Mouse (Mus musculus): ENCODE measurements around the gene Vcl. TPM values are rescaled to one million over a fixed set of nuclear protein-coding genes. Genes with fewer than 3 reads are reported as not detected.

Vcl gene
- polyA plus RNA-seq, 1 experiment from 2014 or later = 55.5 TPM

DNA sequence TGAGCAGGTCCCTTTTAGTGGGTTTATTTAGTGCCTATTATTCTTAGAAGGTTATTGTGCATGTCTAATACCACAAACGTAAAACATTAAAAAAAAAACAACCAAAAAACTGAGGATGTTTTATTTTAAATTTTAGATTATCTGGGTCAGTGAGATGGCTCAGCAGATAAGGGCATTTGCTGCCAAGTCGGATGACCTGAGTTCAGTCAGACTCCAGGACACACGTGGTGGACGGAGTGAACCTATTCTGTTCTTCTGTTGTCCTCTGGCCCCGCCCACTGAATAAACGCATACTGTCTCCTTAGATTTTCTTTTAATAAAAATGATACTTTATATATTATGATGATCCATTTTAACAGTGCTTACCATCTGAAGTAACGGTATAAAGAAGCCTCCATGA lies 124.4 kb downstream of the Vcl start:
- Histone ChIP-seq H3K36me3 (ENCODE audit: control insufficient read depth, insufficient read depth, low read length) (no peaks in the 10 kb centered on the region), H3K27me3 (ENCODE audit: control insufficient read depth, insufficient read depth, low read length) (no peaks in the 10 kb centered on the region), H3K9ac (ENCODE audit: low read length) (no peak overlapping the region), H3K9me3 (ENCODE audit: control insufficient read depth, low read length) (no peaks in the 10 kb centered on the region), H3K4me1 (ENCODE audit: control insufficient read depth, insufficient read depth, low read length) (peaks cover 2% of the 10 kb centered on the region; the same call in 1 of the 2 replicates), H3K4me3 (ENCODE audit: low read depth, low read length) (peak overlapping the region; percentile 87; the same call in 1 of the 2 replicates), H3K4me2 (ENCODE audit: low read depth) (peak overlapping the region; percentile 93; the same call in 1 of the 2 replicates), H3K27ac (ENCODE audit: low read depth, low read length) (no peak overlapping the region)
- ATAC-seq (ENCODE audit: insufficient read depth, low FRiP score, low TSS enrichment) (no peak), DNase-seq (ENCODE audit: low spot score) (no peak)
- WGBS = 50% methylated on average over 7 of the region's 7 CpGs

DNA sequence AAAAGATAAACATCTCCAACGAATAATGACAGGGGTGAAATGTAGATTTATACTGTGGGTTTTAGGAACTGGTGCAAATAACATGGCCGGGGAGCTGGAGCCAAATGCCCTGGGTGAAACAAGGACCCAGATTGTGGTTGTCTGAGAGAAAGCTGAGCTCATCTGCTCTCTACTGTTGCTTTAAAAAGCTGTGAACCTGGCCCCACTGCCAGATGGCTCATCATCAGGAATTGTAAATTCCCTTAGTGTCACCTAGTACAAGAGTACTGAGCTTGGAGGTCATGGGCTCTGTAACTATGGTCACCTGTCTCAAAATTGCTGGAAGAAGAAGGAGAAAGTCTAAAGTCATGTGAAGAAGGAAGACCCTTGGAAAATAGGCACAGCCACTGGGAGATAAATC lies 129.8 kb downstream of the Vcl start:
- H3K27me3 ChIP-seq (ENCODE audit: control insufficient read depth, insufficient read depth, low read length) = no peaks in the 10 kb centered on the region
- H3K36me3 ChIP-seq (ENCODE audit: control insufficient read depth, insufficient read depth, low read length) = no peaks in the 10 kb centered on the region
- ATAC-seq (ENCODE audit: insufficient read depth, low FRiP score, low TSS enrichment) (no peak), DNase-seq (ENCODE audit: low spot score) (no peak)
- H3K4me3 ChIP-seq (ENCODE audit: low read depth, low read length) = no peak overlapping the region
- H3K9ac ChIP-seq (ENCODE audit: low read length) = no peak overlapping the region
- 87% methylated on average over 2 of the region's 2 CpGs for WGBS
- H3K4me1 ChIP-seq (ENCODE audit: control insufficient read depth, insufficient read depth, low read length) = no peaks in the 10 kb centered on the region
- no peaks in the 10 kb centered on the region for H3K9me3 ChIP-seq (ENCODE audit: control insufficient read depth, low read length)
- H3K4me2 ChIP-seq (ENCODE audit: low read depth) = no peak overlapping the region
- no peak overlapping the region for H3K27ac ChIP-seq (ENCODE audit: low read depth, low read length)

DNA sequence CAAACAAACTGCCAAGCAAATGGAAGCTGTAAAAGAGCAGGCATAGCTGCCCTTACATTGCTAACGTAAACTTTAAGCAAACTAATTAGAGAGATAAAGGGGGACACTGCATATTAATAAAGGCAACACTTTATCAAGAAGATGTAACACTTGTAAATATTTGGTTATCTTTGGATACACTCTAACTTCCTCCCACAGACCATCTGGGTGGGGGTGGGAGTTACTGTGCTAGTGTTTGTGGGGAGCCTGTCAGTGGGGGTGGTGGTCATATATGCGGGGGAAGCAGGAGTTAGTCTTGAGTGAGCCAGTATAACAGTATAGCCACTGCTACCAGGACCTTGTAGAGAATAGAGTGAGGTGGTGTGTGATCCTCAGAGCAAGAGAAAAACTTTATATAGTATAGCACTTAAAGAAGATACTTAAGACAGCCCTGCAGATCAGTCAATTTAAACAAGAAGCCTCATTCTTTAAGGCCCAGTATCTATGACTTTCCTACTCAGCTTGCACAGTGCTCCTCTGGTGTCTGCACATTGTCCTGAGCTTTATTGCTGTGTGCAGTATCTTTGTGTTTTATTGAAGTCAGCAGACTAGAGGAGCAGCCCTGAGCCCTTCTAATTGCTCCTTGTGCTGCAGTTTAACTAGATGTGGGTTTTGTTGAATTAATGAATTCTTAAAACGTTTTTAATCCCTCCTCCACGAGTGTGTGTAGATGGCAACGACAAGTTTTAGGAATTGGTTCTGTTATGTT lies 133.7 kb downstream of the Vcl start:
- no peaks in the 10 kb centered on the region for H3K27me3 ChIP-seq (ENCODE audit: control insufficient read depth, insufficient read depth, low read length)
- no peaks in the 10 kb centered on the region for H3K4me1 ChIP-seq (ENCODE audit: control insufficient read depth, insufficient read depth, low read length)
- no peaks in the 10 kb centered on the region for H3K9me3 ChIP-seq (ENCODE audit: control insufficient read depth, low read length)
- 74% methylated on average over 5 of the region's 5 CpGs for WGBS
- H3K9ac ChIP-seq (ENCODE audit: low read length) = no peak overlapping the region
- ATAC-seq (ENCODE audit: insufficient read depth, low FRiP score, low TSS enrichment) (no peak), DNase-seq (ENCODE audit: low spot score) (no peak)
- no peak overlapping the region for H3K4me2 ChIP-seq (ENCODE audit: low read depth)
- no peak overlapping the region for H3K27ac ChIP-seq (ENCODE audit: low read depth, low read length)
- no peaks in the 10 kb centered on the region for H3K36me3 ChIP-seq (ENCODE audit: control insufficient read depth, insufficient read depth, low read length)
- H3K4me3 ChIP-seq (ENCODE audit: low read depth, low read length) = no peak overlapping the region

DNA sequence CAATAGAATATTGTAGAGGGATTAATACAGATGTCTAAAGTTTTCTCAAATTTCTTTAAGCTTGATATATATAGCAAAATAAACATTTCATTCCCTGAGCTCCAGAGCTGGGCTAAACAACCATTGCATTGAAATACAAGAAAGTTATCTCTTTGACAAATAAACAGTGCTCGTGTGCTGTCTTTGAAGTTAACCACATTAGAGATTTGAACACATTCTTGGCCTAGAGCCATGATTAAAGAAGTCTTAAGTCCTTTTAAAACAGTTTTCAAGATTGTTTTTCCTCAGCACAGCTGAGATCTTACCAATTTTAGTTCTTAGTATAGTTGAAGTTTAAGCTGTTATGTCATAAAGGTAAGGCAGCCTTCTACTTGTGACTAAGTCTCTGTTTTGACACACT lies 135.1 kb downstream of the Vcl start:
- 64% methylated on average over 1 of the region's 1 CpGs for WGBS
- no peaks in the 10 kb centered on the region for H3K9me3 ChIP-seq (ENCODE audit: control insufficient read depth, low read length)
- H3K4me1 ChIP-seq (ENCODE audit: control insufficient read depth, insufficient read depth, low read length) = no peaks in the 10 kb centered on the region
- H3K9ac ChIP-seq (ENCODE audit: low read length) = no peak overlapping the region
- no peak overlapping the region for H3K4me2 ChIP-seq (ENCODE audit: low read depth)
- H3K27me3 ChIP-seq (ENCODE audit: control insufficient read depth, insufficient read depth, low read length) = no peaks in the 10 kb centered on the region
- H3K27ac ChIP-seq (ENCODE audit: low read depth, low read length) = no peak overlapping the region
- DNase-seq (ENCODE audit: low spot score) (no peak), ATAC-seq (ENCODE audit: insufficient read depth, low FRiP score, low TSS enrichment) (no peak)
- H3K36me3 ChIP-seq (ENCODE audit: control insufficient read depth, insufficient read depth, low read length) = no peaks in the 10 kb centered on the region
- no peak overlapping the region for H3K4me3 ChIP-seq (ENCODE audit: low read depth, low read length)

DNA sequence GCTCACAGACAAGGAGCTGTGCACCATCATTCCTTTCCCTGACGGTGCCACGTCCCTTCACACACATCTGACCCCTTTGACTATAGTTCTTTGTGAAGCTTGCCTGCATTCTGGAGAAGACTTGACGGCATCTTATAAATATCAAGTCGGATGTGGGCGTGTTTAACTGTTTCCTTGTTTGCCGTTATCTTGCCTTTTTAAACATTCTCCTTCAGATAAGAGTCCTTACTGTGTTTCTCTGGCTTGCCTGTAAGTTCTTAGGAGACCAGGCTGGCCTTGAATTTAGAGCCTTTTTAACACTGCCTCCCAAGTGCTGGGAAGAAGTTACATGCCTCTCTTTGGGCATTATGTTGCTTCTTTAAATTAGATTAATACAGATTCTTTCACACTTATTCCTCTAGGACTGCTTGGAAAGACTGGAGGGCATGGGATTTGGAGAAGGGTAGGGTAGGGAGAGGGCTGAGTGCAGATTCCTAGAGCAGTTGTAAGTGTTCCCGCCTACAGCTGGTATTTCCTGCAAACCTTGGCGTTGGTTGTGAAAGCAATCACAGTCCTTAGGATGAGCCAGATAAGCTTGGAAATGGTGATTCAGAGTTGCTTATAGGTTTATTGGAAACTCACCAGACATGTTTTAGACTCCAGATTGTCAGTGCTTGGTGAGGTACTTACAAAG lies 136.4 kb downstream of the Vcl start:
- ATAC-seq (ENCODE audit: insufficient read depth, low FRiP score, low TSS enrichment) = no peak

DNA sequence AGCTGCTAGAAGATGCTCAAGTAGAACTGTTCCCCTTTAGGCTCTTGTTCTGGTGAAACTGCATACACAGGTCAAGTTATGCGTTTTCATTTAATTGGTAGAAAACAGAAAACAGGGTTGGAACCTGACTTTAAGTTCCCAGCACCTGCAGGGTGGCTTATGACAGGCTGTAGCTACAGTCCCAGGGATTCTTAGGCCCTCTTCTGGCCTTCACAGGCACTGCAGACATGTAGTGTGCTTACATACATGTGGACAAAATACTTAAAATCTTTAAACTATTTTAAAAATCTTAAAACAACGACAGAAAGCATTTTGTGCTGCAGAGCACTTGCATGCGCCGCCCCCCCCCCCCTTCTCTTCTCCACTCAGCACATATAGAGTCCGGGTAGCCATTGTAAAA lies 140.4 kb downstream of the Vcl start:
- Histone ChIP-seq H3K9ac (ENCODE audit: low read length) (no peak overlapping the region), H3K4me3 (ENCODE audit: low read depth, low read length) (no peak overlapping the region), H3K4me1 (ENCODE audit: control insufficient read depth, insufficient read depth, low read length) (no peaks in the 10 kb centered on the region), H3K27ac (ENCODE audit: low read depth, low read length) (no peak overlapping the region), H3K9me3 (ENCODE audit: control insufficient read depth, low read length) (no peaks in the 10 kb centered on the region), H3K27me3 (ENCODE audit: control insufficient read depth, insufficient read depth, low read length) (no peaks in the 10 kb centered on the region), H3K4me2 (ENCODE audit: low read depth) (no peak overlapping the region), H3K36me3 (ENCODE audit: control insufficient read depth, insufficient read depth, low read length) (no peaks in the 10 kb centered on the region)
- 88% methylated on average over 5 of the region's 5 CpGs for whole genome bisulfite sequencing
- no peak for ATAC-seq (ENCODE audit: insufficient read depth, low FRiP score, low TSS enrichment)
- no peak for DNase-seq (ENCODE audit: low spot score)

More for the DNA sequence above, 136.4 kb downstream of the Vcl start:
- no peaks in the 10 kb centered on the region for H3K9me3 ChIP-seq (ENCODE audit: control insufficient read depth, low read length)
- no peak overlapping the region for H3K27ac ChIP-seq (ENCODE audit: low read depth, low read length)
- no peaks in the 10 kb centered on the region for H3K36me3 ChIP-seq (ENCODE audit: control insufficient read depth, insufficient read depth, low read length)
- H3K4me1 ChIP-seq (ENCODE audit: control insufficient read depth, insufficient read depth, low read length) = no peaks in the 10 kb centered on the region
- H3K27me3 ChIP-seq (ENCODE audit: control insufficient read depth, insufficient read depth, low read length) = no peaks in the 10 kb centered on the region
- 84% methylated on average over 8 of the region's 8 CpGs for WGBS
- no peak overlapping the region for H3K4me3 ChIP-seq (ENCODE audit: low read depth, low read length)
- no peak for DNase-seq (ENCODE audit: low spot score)
- no peak overlapping the region for H3K4me2 ChIP-seq (ENCODE audit: low read depth)
- H3K9ac ChIP-seq (ENCODE audit: low read length) = no peak overlapping the region

DNA sequence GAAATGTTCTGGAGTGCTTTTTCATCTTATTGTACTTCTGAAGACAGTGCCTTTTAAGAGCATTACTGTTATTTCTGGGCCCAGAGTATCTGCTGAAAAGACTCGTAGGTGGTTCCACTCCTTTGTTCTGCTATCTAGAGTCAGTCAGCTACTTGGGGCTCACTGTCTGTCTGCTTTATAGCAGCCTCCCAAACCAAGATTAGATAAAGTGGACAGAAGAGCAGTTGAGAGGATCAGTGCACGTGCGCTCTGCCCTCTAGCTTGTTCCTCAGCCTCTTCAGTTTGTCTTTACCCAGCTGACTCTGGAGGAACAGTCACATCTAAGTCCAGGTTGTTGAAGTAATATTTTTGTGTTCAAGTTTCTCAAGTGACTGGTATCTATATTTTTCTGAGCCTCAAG lies 144.8 kb downstream of the Vcl start:
- H3K9ac ChIP-seq (ENCODE audit: low read length) = no peak overlapping the region
- no peaks in the 10 kb centered on the region for H3K36me3 ChIP-seq (ENCODE audit: control insufficient read depth, insufficient read depth, low read length)
- H3K4me1 ChIP-seq (ENCODE audit: control insufficient read depth, insufficient read depth, low read length) = no peaks in the 10 kb centered on the region
- no peaks in the 10 kb centered on the region for H3K9me3 ChIP-seq (ENCODE audit: control insufficient read depth, low read length)
- H3K27ac ChIP-seq (ENCODE audit: low read depth, low read length) = no peak overlapping the region
- no peak overlapping the region for H3K4me2 ChIP-seq (ENCODE audit: low read depth)
- no peak for DNase-seq (ENCODE audit: low spot score)
- H3K4me3 ChIP-seq (ENCODE audit: low read depth, low read length) = no peak overlapping the region
- WGBS = 76% methylated on average over 3 of the region's 3 CpGs
- no peaks in the 10 kb centered on the region for H3K27me3 ChIP-seq (ENCODE audit: control insufficient read depth, insufficient read depth, low read length)
- no peak for ATAC-seq (ENCODE audit: insufficient read depth, low FRiP score, low TSS enrichment)

DNA sequence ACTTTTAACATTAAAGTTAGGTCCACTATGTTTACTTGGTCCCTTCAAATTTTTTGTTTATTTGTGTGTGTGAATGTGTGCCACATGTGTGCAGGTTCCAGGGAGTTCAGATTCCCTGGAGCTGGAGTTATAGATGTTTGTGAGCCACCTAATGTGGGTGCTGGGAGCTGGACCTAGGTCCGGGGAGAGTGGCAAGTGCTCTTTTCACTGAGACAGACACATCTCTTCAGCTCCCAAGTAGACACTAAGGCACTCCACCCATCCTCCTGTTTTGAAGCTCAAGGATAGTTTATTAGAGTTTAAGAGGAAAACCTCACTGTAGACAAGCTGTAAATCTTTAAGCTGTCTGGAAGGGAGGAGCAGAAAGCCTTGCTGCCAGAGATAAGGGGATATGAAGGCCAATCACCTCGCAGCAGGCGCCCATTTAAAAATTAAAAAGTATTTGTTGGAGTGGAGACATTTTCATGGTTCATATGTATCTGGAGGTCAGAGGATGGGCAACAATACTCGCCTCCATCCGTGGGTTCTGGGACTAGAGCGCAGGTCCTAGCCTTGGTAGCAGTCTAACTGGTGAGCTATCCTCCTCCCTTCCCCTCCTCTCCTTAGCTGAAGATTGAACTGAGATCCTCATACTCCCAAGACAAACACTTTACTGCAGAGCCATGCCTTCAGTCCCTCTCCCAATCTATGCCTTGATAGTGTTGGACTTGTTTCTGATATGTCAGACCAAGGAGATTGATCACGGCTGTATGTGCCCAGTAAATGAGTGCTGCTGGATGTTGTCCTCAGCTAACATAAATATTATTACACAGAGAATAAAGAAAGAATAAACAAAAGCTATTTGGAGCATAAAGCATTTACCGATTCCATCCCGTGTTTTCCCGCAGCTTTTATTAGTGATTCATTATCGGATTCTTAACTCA lies 145.5 kb downstream of the Vcl start:
- Histone ChIP-seq H3K9me3 (ENCODE audit: control insufficient read depth, low read length) (no peaks in the 10 kb centered on the region), H3K4me3 (ENCODE audit: low read depth, low read length) (no peak overlapping the region), H3K36me3 (ENCODE audit: control insufficient read depth, insufficient read depth, low read length) (no peaks in the 10 kb centered on the region), H3K27ac (ENCODE audit: low read depth, low read length) (no peak overlapping the region), H3K4me1 (ENCODE audit: control insufficient read depth, insufficient read depth, low read length) (no peaks in the 10 kb centered on the region), H3K4me2 (ENCODE audit: low read depth) (peak overlapping the region; percentile 69; the same call in 1 of the 2 replicates), H3K9ac (ENCODE audit: low read length) (no peak overlapping the region), H3K27me3 (ENCODE audit: control insufficient read depth, insufficient read depth, low read length) (no peaks in the 10 kb centered on the region)
- ATAC-seq (ENCODE audit: insufficient read depth, low FRiP score, low TSS enrichment) = no peak
- WGBS = 66% methylated on average over 11 of the region's 11 CpGs
- no peak for DNase-seq (ENCODE audit: low spot score)
